Mouse (Mus musculus) liver, embryonic 14.5 days (tissue): ENCODE results near the gene Csdc2. TPM values are rescaled to one million over a fixed set of nuclear protein-coding genes. Genes with fewer than 3 reads are reported as not detected.
A peak's percentile ranks its signal among the peaks of the same experiment; 100 is the strongest.

Experiments
- ATAC-seq: fragments of 200-750 bp; cut with Nextera tagmentation; 2 replicates; pipeline ENCODE4 v1.8.0; 2017; ENCODE audit warnings: moderate number of reproducible peaks, mild to moderate bottlenecking, moderate library complexity; ENCODE audit not compliant: insufficient read depth
- DNase-seq, 3 experiments: peaks; one replicate each; pipeline ENCODE4 v3.0.0-alpha.2; 2012 to 2013; ENCODE audit warnings: low read depth in 3 of 3, low spot score in 3 of 3
- H3K27ac ChIP-seq: fragments of 300-500 bp; sonication (generic); 2 replicates; pipeline ENCODE4 v1.5.1; 2014; ENCODE audit warnings: moderate library complexity, mild to moderate bottlenecking, control low read depth, inconsistent platforms
- H3K27me3 ChIP-seq: fragments of 300-500 bp; sonication (generic); 2 replicates; pipeline ENCODE4 v1.6.1; 2014; ENCODE audit warnings: mild to moderate bottlenecking, low read length, moderate library complexity; ENCODE audit not compliant: control insufficient read depth, insufficient read depth
- H3K36me3 ChIP-seq: fragments of 300-500 bp; sonication (generic); replicated peaks from 2 replicates; pipeline ENCODE4 v1.6.1; 2014; ENCODE audit warnings: low read depth; ENCODE audit not compliant: control insufficient read depth, insufficient read depth
- H3K4me1 ChIP-seq, 2 experiments: fragments of 200-500 bp in 1 of 2; fragments of 300-500 bp in 1 of 2; sonication (generic) in 1 of 2; replicated peaks; 2 replicates each; pipeline ENCODE4 v1.6.1; 2012 to 2014; ENCODE audit warnings: antibody characterized with exemption in 1 of 2, inconsistent platforms in 1 of 2, low read length in 1 of 2; ENCODE audit not compliant: control insufficient read depth in 2 of 2, insufficient read depth in 2 of 2
- H3K4me2 ChIP-seq: fragments of 300-500 bp; sonication (generic); 2 replicates; pipeline ENCODE4 v1.6.1; 2014; ENCODE audit warnings: low read depth, mild to moderate bottlenecking, control low read depth, moderate library complexity
- H3K4me3 ChIP-seq, 2 experiments: fragments of 200-500 bp in 1 of 2; fragments of 300-500 bp in 1 of 2; sonication (generic) in 1 of 2; 2 replicates each; pipeline ENCODE4 v1.5.1; 2012 to 2014; ENCODE audit warnings: low read depth in 2 of 2, low read length in 2 of 2, mild to moderate bottlenecking in 2 of 2, control low read depth in 1 of 2, inconsistent platforms in 1 of 2, moderate library complexity in 1 of 2; ENCODE audit not compliant: insufficient read depth in 1 of 2
- H3K9ac ChIP-seq: fragments of 300-500 bp; sonication (generic); replicated peaks from 2 replicates; pipeline ENCODE4 v1.6.1; 2014; ENCODE audit warnings: mild to moderate bottlenecking, control low read depth, moderate library complexity
- H3K9me3 ChIP-seq: fragments of 300-500 bp; sonication (generic); 2 replicates; pipeline ENCODE4 v1.6.1; 2016; ENCODE audit warnings: low read length, mixed read lengths; ENCODE audit not compliant: control insufficient read depth
- CTCF ChIP-seq: IDR thresholded peaks from 2 replicates; pipeline ENCODE4 v1.5.1; 2016; ENCODE audit warnings: antibody characterized with exemption, low read depth, control low read depth
- EP300 ChIP-seq: IDR thresholded peaks from 2 replicates; pipeline ENCODE4 v1.6.1; 2016; ENCODE audit warnings: antibody characterized with exemption, low read depth
- WGBS: fragments of 180-500 bp; shearing (Covaris S2); extraction: QIAGEN DNeasy Blood & Tissue Kit; methylation state at CpG from one replicate; pipeline ENCODE4 v1.1.7; 2014; ENCODE audit not compliant: insufficient replicate concordance; 5-methylcytosine and 5-hydroxymethylcytosine counted together
- polyA plus RNA-seq, 2 experiments: library from polyadenylated mRNA; depleted of rRNA in 1 of 2; stranded (reverse) in 1 of 2; unstranded in 1 of 2; fragments of >200 nt; fragmentation: Nextera tagmentation in 1 of 2; extraction: Ambion mirVana in 1 of 2; gene quantifications; 2 replicates each; pipeline versions ENCODE4 v1.2.1 to v1.2.3; 2012 to 2014

The Csdc2 gene
- polyA plus RNA-seq, 2 experiments, result 0.45 to 0.52 TPM

- 65% methylated on average over 2 of the region's 2 CpGs for WGBS
Measured at GRCm38 (mm10) chr15:81985267-81986161, 49.0 kb downstream of the Csdc2 start.

DNA sequence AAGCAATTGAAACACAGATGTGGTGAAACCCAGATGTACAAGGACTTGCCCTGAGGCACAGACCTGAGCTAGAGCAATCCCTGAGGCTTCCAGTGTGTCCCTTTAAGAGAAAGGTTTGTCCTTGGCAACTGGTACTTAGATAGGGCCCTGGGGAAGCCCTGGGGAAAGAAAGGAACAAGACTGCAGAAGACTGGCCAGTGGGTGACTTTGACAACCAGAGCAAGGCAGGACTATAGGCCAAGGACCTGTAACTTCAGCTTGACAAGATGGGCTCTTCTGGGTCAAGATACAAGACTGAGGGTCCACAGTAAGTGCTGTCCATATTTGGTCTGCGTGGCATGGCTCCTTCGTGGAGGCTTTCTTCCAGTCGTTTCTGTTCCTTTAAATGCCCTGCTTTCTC is 51.1 kb downstream of the Csdc2 start, which contains the start of gene Xrcc6:
Gene Xrcc6, plus strand, starts transcription at position 190 of the 400 bp plus-strand sequence.
- no peaks in the 10 kb centered on the region for H3K9me3 ChIP-seq
- H3K36me3 ChIP-seq, result no peaks in the 10 kb centered on the region
- H3K4me2 ChIP-seq, result no peak within 1 kb of the TSS
- no peak within 1 kb of the TSS for H3K9ac ChIP-seq
- H3K27ac ChIP-seq, result no peak within 1 kb of the TSS
- ATAC-seq (no peak), DNase-seq (no peak)
- WGBS, result 73% methylated on average over 3 of the region's 3 CpGs
- peaks cover 14 to 23% of the 10 kb centered on the region in 2 experiments for H3K4me1 ChIP-seq
- TF ChIP-seq CTCF (no peak), EP300 (no peak)
- H3K4me3 ChIP-seq, result no peak within 1 kb of the TSS
- H3K27me3 ChIP-seq, result no peaks in the 10 kb centered on the region

More at GRCm38 (mm10) chr15:81985267-81986161, 49.0 kb downstream of the Csdc2 start:
- Histone ChIP-seq H3K9me3 (no peaks in the 10 kb centered on the region), H3K9ac (no peak overlapping the region), H3K4me2 (no peak overlapping the region), H3K4me1 (peaks cover 7 to 12% of the 10 kb centered on the region in 2 experiments), H3K4me3 (no peak overlapping the region), H3K27ac (no peak overlapping the region), H3K27me3 (no peaks in the 10 kb centered on the region), H3K36me3 (no peaks in the 10 kb centered on the region)
- ATAC-seq (no peak), DNase-seq (no peak)
- TF ChIP-seq CTCF, result no peak
- TF ChIP-seq EP300, result no peak

GRCm38 (mm10) chr15:81989371-81990062 is 53.0 kb downstream of the Csdc2 start:
- Histone ChIP-seq H3K27ac (peak overlapping the region; percentile 75), H3K4me3 (peak overlapping the region; percentile 21 to 30; a peak in 1 of 4 replicates), H3K9ac (peak overlapping the region; percentile 49)

GRCm38 (mm10) chr15:81990549-81990948 is 54.0 kb downstream of the Csdc2 start:
- peak overlapping the region; percentile 75 for H3K27ac ChIP-seq
- peak overlapping the region; percentile 60 for H3K4me2 ChIP-seq
- ATAC-seq, result peak; percentile 97
- WGBS, result 15% methylated on average over 7 of the region's 7 CpGs
- H3K4me1 ChIP-seq, result peaks cover 14 to 21% of the 10 kb centered on the region in 2 experiments
- peak; percentile 76 to 80 (median 77) for DNase-seq
- H3K9me3 ChIP-seq, result no peaks in the 10 kb centered on the region
- no peaks in the 10 kb centered on the region; the same call in 1 of the 2 replicates for H3K36me3 ChIP-seq
- TF ChIP-seq CTCF (no peak), EP300 (peak; percentile 65)
- no peaks in the 10 kb centered on the region for H3K27me3 ChIP-seq
- H3K9ac ChIP-seq, result peak overlapping the region; percentile 49
- peak overlapping the region; percentile 23 to 30; a peak in 2 of 4 replicates for H3K4me3 ChIP-seq

More at GRCm38 (mm10) chr15:81989371-81990062, 53.0 kb downstream of the Csdc2 start:
- H3K9me3 ChIP-seq, result no peaks in the 10 kb centered on the region
- ATAC-seq, result peak; percentile 46; the same call in 1 of the 2 replicates
- TF ChIP-seq EP300, result no peak
- TF ChIP-seq CTCF, result peak; percentile 94
- peak; percentile 73 to 83 (median 73) for DNase-seq
- peak overlapping the region; percentile 60 for H3K4me2 ChIP-seq
- 56% methylated on average over 11 of the region's 11 CpGs for WGBS
- peaks cover 14 to 23% of the 10 kb centered on the region in 2 experiments for H3K4me1 ChIP-seq
- H3K27me3 ChIP-seq, result no peaks in the 10 kb centered on the region
- H3K36me3 ChIP-seq, result no peaks in the 10 kb centered on the region; the same call in 1 of the 2 replicates

- H3K9ac ChIP-seq, result no peak overlapping the region
- DNase-seq (no peak), ATAC-seq (no peak)
- WGBS, result 79% methylated on average over 6 of the region's 6 CpGs
- no peak for TF ChIP-seq CTCF
- no peak for TF ChIP-seq EP300
- no peaks in the 10 kb centered on the region for H3K9me3 ChIP-seq
- no peaks in the 10 kb centered on the region; the same call in 1 of the 2 replicates for H3K36me3 ChIP-seq
- no peaks in the 10 kb centered on the region for H3K27me3 ChIP-seq
- no peak overlapping the region for H3K27ac ChIP-seq
- H3K4me1 ChIP-seq, result peaks cover 14 to 21% of the 10 kb centered on the region in 2 experiments
- H3K4me3 ChIP-seq, result no peak overlapping the region
- no peak overlapping the region for H3K4me2 ChIP-seq
Measured at GRCm38 (mm10) chr15:81993992-81994391, 57.4 kb downstream of the Csdc2 start.

Other genes with a start within 250 kb of the Csdc2 start
- 0.20 and 0.28 TPM in 2 replicates for gene Chadl, start 239.5 kb upstream of the Csdc2 start, polyA plus RNA-seq (2012; rRNA removed)
- gene Chadl, start 239.5 kb upstream of the Csdc2 start, polyA plus RNA-seq (2014; fragmentation: Nextera tagmentation; extraction: Ambion mirVana), result 0.25 and 0.33 TPM in 2 replicates
- gene Zc3h7b, start 191.7 kb upstream of the Csdc2 start, polyA plus RNA-seq (2012; rRNA removed), result 5.2 and 5.7 TPM in 2 replicates
- gene Zc3h7b, start 191.7 kb upstream of the Csdc2 start, polyA plus RNA-seq (2014; fragmentation: Nextera tagmentation; extraction: Ambion mirVana), result 4.0 and 5.3 TPM in 2 replicates
- gene Rangap1, start 191.2 kb upstream of the Csdc2 start, polyA plus RNA-seq (2012; rRNA removed), result 41.5 and 50.6 TPM in 2 replicates
- gene Rangap1, start 191.2 kb upstream of the Csdc2 start, polyA plus RNA-seq (2014; fragmentation: Nextera tagmentation; extraction: Ambion mirVana), result 57.1 and 61.0 TPM in 2 replicates
- gene Tef, start 134.3 kb upstream of the Csdc2 start, polyA plus RNA-seq (2012; rRNA removed), result 4.4 and 5.1 TPM in 2 replicates
- gene Tef, start 134.3 kb upstream of the Csdc2 start, polyA plus RNA-seq (2014; fragmentation: Nextera tagmentation; extraction: Ambion mirVana), result 2.7 and 5.0 TPM in 2 replicates
- 4.9 and 5.1 TPM in 2 replicates for gene Tob2, start 78.0 kb upstream of the Csdc2 start, polyA plus RNA-seq (2012; rRNA removed)
- gene Tob2, start 78.0 kb upstream of the Csdc2 start, polyA plus RNA-seq (2014; fragmentation: Nextera tagmentation; extraction: Ambion mirVana), result 5.6 and 7.2 TPM in 2 replicates
- gene Phf5a, start 64.8 kb upstream of the Csdc2 start, polyA plus RNA-seq (2012; rRNA removed), result 42.3 and 72.6 TPM in 2 replicates
- 120 and 130 TPM in 2 replicates for gene Phf5a, start 64.8 kb upstream of the Csdc2 start, polyA plus RNA-seq (2014; fragmentation: Nextera tagmentation; extraction: Ambion mirVana)
- gene Aco2, start 64.5 kb upstream of the Csdc2 start, polyA plus RNA-seq (2012; rRNA removed), result 74.9 and 85.0 TPM in 2 replicates
- 72.1 and 80.6 TPM in 2 replicates for gene Aco2, start 64.5 kb upstream of the Csdc2 start, polyA plus RNA-seq (2014; fragmentation: Nextera tagmentation; extraction: Ambion mirVana)
- 13.2 and 13.7 TPM in 2 replicates for gene Polr3h, start 10.5 kb upstream of the Csdc2 start, polyA plus RNA-seq (2012; rRNA removed)
- 68.3 and 77.5 TPM in 2 replicates for gene Polr3h, start 10.5 kb upstream of the Csdc2 start, polyA plus RNA-seq (2014; fragmentation: Nextera tagmentation; extraction: Ambion mirVana)
- 22.6 and 23.4 TPM in 2 replicates for gene Pmm1, start 24.2 kb downstream of the Csdc2 start, polyA plus RNA-seq (2012; rRNA removed)
- 17.6 and 21.1 TPM in 2 replicates for gene Pmm1, start 24.2 kb downstream of the Csdc2 start, polyA plus RNA-seq (2014; fragmentation: Nextera tagmentation; extraction: Ambion mirVana)
- not detected in 2 replicates for gene 1700029P11Rik, start 43.8 kb downstream of the Csdc2 start, polyA plus RNA-seq (2012; rRNA removed)
- not detected in 2 replicates for gene 1700029P11Rik, start 43.8 kb downstream of the Csdc2 start, polyA plus RNA-seq (2014; fragmentation: Nextera tagmentation; extraction: Ambion mirVana)
- gene Xrcc6, start 51.1 kb downstream of the Csdc2 start, polyA plus RNA-seq (2012; rRNA removed), result 13.9 and 22.1 TPM in 2 replicates
- gene Xrcc6, start 51.1 kb downstream of the Csdc2 start, polyA plus RNA-seq (2014; fragmentation: Nextera tagmentation; extraction: Ambion mirVana), result 52.9 and 62.3 TPM in 2 replicates
- 8.3 and 9.3 TPM in 2 replicates for gene Desi1, start 97.1 kb downstream of the Csdc2 start, polyA plus RNA-seq (2012; rRNA removed)
- gene Desi1, start 97.1 kb downstream of the Csdc2 start, polyA plus RNA-seq (2014; fragmentation: Nextera tagmentation; extraction: Ambion mirVana), result 8.6 and 11.3 TPM in 2 replicates
- gene Snu13, start 110.8 kb downstream of the Csdc2 start, polyA plus RNA-seq (2012; rRNA removed), result 78.8 and 83.1 TPM in 2 replicates
- 187 TPM in 2 replicates for gene Snu13, start 110.8 kb downstream of the Csdc2 start, polyA plus RNA-seq (2014; fragmentation: Nextera tagmentation; extraction: Ambion mirVana)
- not detected in 2 replicates for gene 4930407I10Rik, start 122.4 kb downstream of the Csdc2 start, polyA plus RNA-seq (2012; rRNA removed)
- gene 4930407I10Rik, start 122.4 kb downstream of the Csdc2 start, polyA plus RNA-seq (2014; fragmentation: Nextera tagmentation; extraction: Ambion mirVana), result not detected in 2 replicates
- gene Mei1, start 133.2 kb downstream of the Csdc2 start, polyA plus RNA-seq (2012; rRNA removed), result not detected in 2 replicates
- gene Mei1, start 133.2 kb downstream of the Csdc2 start, polyA plus RNA-seq (2014; fragmentation: Nextera tagmentation; extraction: Ambion mirVana), result not detected in 2 replicates
- 5.9 and 7.2 TPM in 2 replicates for gene Ccdc134, start 191.2 kb downstream of the Csdc2 start, polyA plus RNA-seq (2012; rRNA removed)
- gene Ccdc134, start 191.2 kb downstream of the Csdc2 start, polyA plus RNA-seq (2014; fragmentation: Nextera tagmentation; extraction: Ambion mirVana), result 5.5 and 6.6 TPM in 2 replicates
- 29.3 and 37.1 TPM in 2 replicates for gene Srebf2, start 210.4 kb downstream of the Csdc2 start, polyA plus RNA-seq (2012; rRNA removed)
- gene Srebf2, start 210.4 kb downstream of the Csdc2 start, polyA plus RNA-seq (2014; fragmentation: Nextera tagmentation; extraction: Ambion mirVana), result 30.8 and 35.2 TPM in 2 replicates